Mouse (Mus musculus) embryonic stem cell, embryonic (primary cell): Measurements from ENCODE around the gene Igfbp4.

ENCODE experiments used
- CTCF ChIA-PET, 4 experiments: fragments of 300-600 bp in 2 of 4; fragments of 350-600 bp in 2 of 4; sonication (Branson Sonifier 250); formaldehyde crosslinking; loops; one replicate each; lab custom pipeline; 2022; ENCODE audit warnings: inconsistent platforms in 2 of 4; lab: Charles Lee
- POLR2A ChIA-PET, 4 experiments: fragments of 300-600 bp in 2 of 4; fragments of 350-600 bp in 2 of 4; sonication (Branson Sonifier 250); formaldehyde crosslinking; loops; one replicate each; lab custom pipeline; 2022; ENCODE audit warnings: antibody characterized with exemption in 4 of 4, inconsistent platforms in 1 of 4; lab: Charles Lee

The Igfbp4 gene

GRCm38 (mm10) chr11:99026899-99027440, 14.1 kb upstream of the Igfbp4 start:
- ChIA-PET POLR2A (interaction anchor here in 2 of 4 experiments (0.6 to 4.1 kb wide), 5 partner anchors 8 to 48 kb away, joined by 3 to 57 read pairs (median 3); no protein-coding TSS in a partner anchor), CTCF (interaction anchor here in 3 of 4 experiments (0.6 to 2.1 kb wide), 4 partner anchors 84 to 1705 kb away, joined by 3 to 6 read pairs (median 4); no protein-coding TSS in a partner anchor)

DNA sequence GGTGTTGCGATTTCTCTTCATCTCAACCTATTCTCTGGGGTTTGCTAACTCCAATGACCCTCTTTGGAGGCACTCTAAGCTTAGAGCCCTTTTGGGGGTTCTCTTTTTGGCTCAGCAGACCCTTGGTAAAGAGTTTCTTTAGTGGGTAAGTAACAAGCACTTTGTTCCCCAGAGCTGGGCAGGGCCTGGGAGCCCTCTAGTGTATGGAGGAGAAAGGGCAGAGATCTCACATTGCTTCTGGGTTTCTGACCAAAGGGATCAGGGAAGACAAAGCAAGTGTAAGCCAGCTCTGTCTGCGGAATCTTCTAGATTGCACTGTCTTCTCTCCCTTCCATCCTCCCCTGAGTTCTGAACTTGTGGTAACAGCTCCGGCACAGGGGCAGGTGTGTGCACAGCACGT, 5.7 kb upstream of the Igfbp4 start:
- CTCF ChIA-PET: interaction anchor here (0.5 to 1.6 kb wide), 35 partner anchors 9 to 1724 kb away, joined by 3 to 8 read pairs (median 3); partner anchors contain the start of genes Kcnh4 (in 1 of the 4), Nkiras2 (in 1 of the 4) and Top2a (in 1 of the 4)
- POLR2A ChIA-PET: interaction anchor here in 3 of 4 experiments (0.6 to 3.3 kb wide), 20 partner anchors 8 to 295 kb away, joined by 3 to 16 read pairs (median 4); partner anchors contain the start of genes Top2a (in 3 of the 3) and Thra (in 1 of the 3)

- CTCF ChIA-PET: interaction anchor here (0.6 to 1.6 kb wide), 17 partner anchors 12 to 1284 kb away, joined by 3 to 8 read pairs (median 3); partner anchors contain the start of genes Cdc6 (in 1 of the 4) and Top2a (in 1 of the 4)
- POLR2A ChIA-PET: interaction anchor here (0.5 to 3.3 kb wide), 16 partner anchors 10 to 118 kb away, joined by 3 to 16 read pairs (median 4); partner anchors contain the start of gene Top2a (in 2 of the 4)
Observed at GRCm38 (mm10) chr11:99036254-99036653, 4.8 kb upstream of the Igfbp4 start.

DNA sequence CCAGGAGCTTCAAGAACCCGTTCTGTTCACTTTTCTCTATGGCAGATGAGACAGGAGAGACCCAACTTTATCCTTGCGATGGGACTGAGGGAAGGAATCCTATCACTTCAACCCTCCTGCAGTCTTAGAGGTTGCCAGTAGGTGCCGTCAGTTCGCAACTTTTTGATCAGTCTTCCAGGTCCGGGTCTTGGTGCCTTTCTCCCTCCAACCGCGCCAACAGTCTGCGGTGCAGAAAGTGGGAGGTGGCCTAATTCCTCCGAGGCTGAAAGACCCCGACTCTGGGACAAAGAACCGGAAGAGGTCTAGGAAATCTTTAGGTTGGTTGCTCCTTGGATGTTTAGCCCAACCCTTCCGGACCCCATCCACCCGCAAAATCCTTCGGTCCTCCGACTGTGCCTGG, 1.3 kb upstream of the Igfbp4 start:
- CTCF ChIA-PET: interaction anchor here in 2 of 4 experiments (0.7 to 2.2 kb wide), 6 partner anchors 26 to 84 kb away, joined by 3 to 6 read pairs (median 4); no protein-coding TSS in a partner anchor
- POLR2A ChIA-PET: interaction anchor here in 1 of 4 experiments (1.1 kb wide), 2 partner anchors 9 to 99 kb away, joined by 3 read pairs; no protein-coding TSS in a partner anchor

DNA sequence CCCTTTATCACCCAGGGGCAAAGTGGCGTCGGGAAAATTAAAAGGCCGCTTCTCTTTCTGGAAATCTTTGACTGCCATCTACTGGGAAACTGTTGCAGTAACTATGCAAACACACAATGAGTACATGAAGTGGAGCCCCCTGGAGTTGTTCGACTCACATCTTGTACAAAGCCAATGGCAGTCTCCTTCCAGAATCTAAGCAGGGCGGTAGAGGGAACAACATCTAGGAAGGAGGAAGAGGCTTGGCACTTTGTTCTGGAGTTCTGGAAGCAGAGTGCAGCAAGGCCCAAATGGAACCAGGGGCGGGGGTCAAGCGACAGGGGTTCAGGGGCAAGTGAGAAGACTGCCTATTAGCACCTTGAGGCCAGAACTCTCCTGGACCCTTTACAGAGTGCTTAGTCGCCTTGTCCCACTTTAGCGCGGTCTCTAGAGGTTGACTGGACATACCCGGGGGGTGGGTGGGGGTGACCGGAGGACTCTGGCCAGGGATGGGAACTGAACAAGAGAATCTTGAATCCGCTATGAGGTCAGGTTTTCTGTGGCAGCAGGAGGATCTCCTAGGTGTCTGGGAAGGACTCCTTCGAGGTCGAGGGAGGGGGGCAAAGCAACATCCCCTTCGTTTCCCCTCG, 584 bp upstream of the Igfbp4 start:
- CTCF ChIA-PET: interaction anchor here (0.8 to 1.9 kb wide), 9 partner anchors 22 to 91 kb away, joined by 3 to 13 read pairs (median 6); no protein-coding TSS in a partner anchor
- POLR2A ChIA-PET: interaction anchor here in 1 of 4 experiments (1.0 to 1.3 kb wide), 3 partner anchors 10 to 22 kb away, joined by 3 to 6 read pairs (median 4); no protein-coding TSS in a partner anchor

DNA sequence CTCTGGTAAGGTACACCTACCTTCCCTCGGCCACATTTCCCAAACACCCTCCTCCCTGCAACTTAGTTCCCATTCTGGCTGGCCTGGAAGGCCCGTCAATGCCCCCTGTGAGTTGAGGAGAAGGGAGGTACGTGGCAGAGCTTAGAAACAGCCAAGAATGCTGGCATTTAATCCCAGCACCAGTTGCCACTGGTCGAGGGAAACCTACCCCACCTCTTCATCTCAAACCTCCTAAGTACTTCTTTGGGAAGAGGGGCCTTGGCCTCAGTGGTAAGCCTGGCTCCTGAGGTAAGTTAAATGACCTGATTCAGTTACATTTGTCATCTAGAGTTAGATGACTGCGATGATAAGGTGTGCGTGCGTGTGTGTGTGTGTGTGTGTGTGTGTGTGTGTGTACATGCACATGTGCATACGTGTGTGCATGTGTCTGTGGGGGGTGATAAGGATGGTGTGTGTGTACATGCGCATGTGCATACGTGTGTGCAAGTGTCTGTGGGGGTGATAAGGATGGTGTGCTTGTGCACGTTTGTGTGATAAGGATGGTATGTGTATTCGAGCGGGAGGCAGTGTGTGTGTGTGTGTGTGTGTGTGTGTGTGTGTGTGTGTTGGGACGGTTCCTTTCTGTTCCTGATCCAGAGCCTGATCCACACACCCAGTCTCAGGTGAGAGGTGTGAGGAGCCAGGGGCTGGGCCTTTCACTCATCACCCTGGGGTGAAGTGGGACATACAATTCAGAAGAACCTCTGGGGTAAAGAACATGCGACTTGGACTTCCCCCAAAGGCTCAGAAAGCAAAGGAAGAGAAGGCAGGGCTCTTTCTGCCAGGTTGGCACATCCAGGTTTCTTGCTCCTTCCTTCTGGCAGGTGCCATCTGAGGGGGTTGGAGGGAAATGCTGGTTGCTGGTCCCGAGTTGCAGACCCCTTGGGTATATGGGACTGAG, 1.1 kb downstream of the Igfbp4 start:
- ChIA-PET POLR2A (interaction anchor here in 3 of 4 experiments (0.6 to 4.0 kb wide), 13 partner anchors 8 to 79 kb away, joined by 3 to 32 read pairs (median 3); partner anchors contain the start of gene Top2a (in 2 of the 3)), CTCF (interaction anchor here (0.6 to 1.8 kb wide), 16 partner anchors 9 to 307 kb away, joined by 3 to 13 read pairs (median 5); no protein-coding TSS in a partner anchor)

- POLR2A ChIA-PET: interaction anchor here in 3 of 4 experiments (0.5 to 4.0 kb wide), 8 partner anchors 8 to 170 kb away, joined by 3 to 32 read pairs (median 3); partner anchors contain the start of gene Top2a (in 1 of the 3)
- CTCF ChIA-PET: interaction anchor here in 3 of 4 experiments (0.6 to 1.7 kb wide), 5 partner anchors 23 to 83 kb away, joined by 3 to 8 read pairs (median 7); no protein-coding TSS in a partner anchor
Observed at GRCm38 (mm10) chr11:99042834-99043431, 1.9 kb downstream of the Igfbp4 start.

DNA sequence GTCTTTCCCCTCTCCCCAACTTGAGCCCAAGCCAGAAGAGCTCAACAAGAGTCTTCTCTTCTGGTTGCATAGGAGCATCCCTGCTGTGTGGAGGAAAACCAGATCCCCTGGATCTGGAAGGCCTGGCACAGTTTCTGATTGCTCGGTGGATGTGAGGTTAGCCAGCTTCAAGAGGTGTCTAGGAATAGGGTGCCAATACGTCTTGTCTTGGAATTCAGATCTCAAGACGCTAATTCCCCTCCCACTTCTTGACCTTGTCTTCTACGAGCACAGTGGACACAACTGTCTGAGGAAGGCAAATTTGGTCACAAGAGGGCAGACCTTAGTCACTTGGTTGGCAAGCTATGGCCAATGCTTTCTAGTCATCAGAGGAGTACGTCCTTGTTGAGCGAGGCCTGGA, 2.6 kb downstream of the Igfbp4 start:
- CTCF ChIA-PET: interaction anchor here in 3 of 4 experiments (0.6 to 1.7 kb wide), 6 partner anchors 22 to 88 kb away, joined by 3 to 8 read pairs (median 6); no protein-coding TSS in a partner anchor
- POLR2A ChIA-PET: interaction anchor here (0.5 to 4.0 kb wide), 12 partner anchors 8 to 171 kb away, joined by 3 to 32 read pairs (median 3); partner anchors contain the start of gene Top2a (in 2 of the 4)

DNA sequence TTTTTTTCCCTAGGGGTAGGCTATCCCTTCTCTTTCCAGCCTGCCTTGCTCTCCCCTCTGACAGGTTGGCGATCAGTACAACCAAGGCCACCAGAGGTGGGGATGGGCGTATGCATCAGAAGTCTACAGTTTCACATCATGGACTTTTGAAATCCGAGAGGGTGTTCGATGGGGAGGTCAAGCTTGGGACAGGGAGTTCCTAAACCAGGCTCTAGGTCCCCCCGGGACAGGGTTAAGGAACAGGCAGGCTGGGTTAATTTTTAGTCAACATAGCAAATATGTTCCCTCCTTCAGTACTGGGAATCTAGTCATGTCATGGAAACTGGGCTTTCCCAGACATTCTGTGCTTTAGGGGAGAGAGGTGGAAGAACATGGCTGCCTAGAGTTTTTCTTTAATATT, 3.3 kb downstream of the Igfbp4 start:
- POLR2A ChIA-PET: interaction anchor here in 3 of 4 experiments (0.6 to 4.0 kb wide), 6 partner anchors 9 to 1473 kb away, joined by 3 to 32 read pairs (median 3); no protein-coding TSS in a partner anchor
- CTCF ChIA-PET: interaction anchor here (1.1 to 1.7 kb wide), 6 partner anchors 21 to 87 kb away, joined by 3 to 8 read pairs (median 6); no protein-coding TSS in a partner anchor

DNA sequence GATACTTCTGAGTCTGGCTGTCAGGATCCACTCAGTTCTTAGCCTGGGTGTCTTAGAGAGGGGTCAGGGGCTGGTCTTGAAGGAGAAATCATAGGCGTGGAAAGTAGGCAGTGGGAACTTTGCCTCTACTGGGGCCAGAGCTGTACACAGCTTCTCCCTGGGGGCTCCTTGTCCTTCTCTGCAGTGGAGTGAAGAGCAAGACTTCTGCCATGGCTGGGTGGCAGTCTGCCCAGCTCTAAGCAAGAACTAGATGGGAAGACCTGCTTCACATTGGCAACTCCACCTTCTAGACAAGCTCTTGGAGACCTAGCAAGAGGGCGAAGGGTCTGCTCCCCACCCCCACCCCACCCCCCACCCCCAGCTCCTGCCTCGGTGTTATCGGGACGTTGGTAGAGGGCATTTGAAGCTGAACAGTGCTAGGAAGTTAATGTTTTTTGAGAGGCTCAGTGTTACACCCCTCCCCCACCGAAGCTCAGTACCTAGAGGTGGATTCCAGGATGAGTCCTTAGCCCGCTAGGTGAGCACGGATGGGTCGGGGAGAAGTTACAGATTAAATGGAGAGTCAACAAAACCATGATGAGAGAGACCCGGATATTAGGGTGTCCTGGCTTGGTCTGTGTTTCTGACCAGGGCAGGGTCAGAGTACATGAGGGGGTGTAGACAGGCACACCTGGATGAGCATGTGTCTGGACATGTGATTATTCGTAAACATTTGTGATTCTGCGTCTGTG, 4.3 kb downstream of the Igfbp4 start:
- ChIA-PET POLR2A (interaction anchor here in 3 of 4 experiments (0.6 to 4.0 kb wide), 13 partner anchors 10 to 1887 kb away, joined by 3 to 32 read pairs (median 4); partner anchors contain the start of gene Top2a (in 1 of the 3)), CTCF (interaction anchor here (0.5 to 2.5 kb wide), 8 partner anchors 20 to 65 kb away, joined by 3 to 13 read pairs (median 4); no protein-coding TSS in a partner anchor)

GRCm38 (mm10) chr11:99047120-99047519, 6.1 kb downstream of the Igfbp4 start:
- ChIA-PET POLR2A (interaction anchor here (0.7 to 1.9 kb wide), 6 partner anchors 11 to 1333 kb away, joined by 4 to 7 read pairs (median 4); no protein-coding TSS in a partner anchor), CTCF (interaction anchor here in 1 of 4 experiments (2.5 kb wide), 1 partner anchor 18 kb away, joined by 13 read pairs; no protein-coding TSS in a partner anchor)

- POLR2A ChIA-PET: interaction anchor here in 2 of 4 experiments (1.1 to 1.7 kb wide), 3 partner anchors 12 to 14 kb away, joined by 4 read pairs; no protein-coding TSS in a partner anchor
- CTCF ChIA-PET: interaction anchor here in 2 of 4 experiments (0.9 to 2.5 kb wide), 3 partner anchors 18 to 131 kb away, joined by 3 to 13 read pairs (median 8); no protein-coding TSS in a partner anchor
Observed at GRCm38 (mm10) chr11:99047643-99048042, 6.6 kb downstream of the Igfbp4 start.

- CTCF ChIA-PET: interaction anchor here in 3 of 4 experiments (0.6 to 3.8 kb wide), 8 partner anchors 10 to 322 kb away, joined by 3 to 25 read pairs (median 5); no protein-coding TSS in a partner anchor
- POLR2A ChIA-PET: interaction anchor here (0.6 to 1.4 kb wide), 9 partner anchors 9 to 1864 kb away, joined by 3 to 6 read pairs (median 3); partner anchors contain the start of gene Top2a (in 1 of the 4)
Observed at GRCm38 (mm10) chr11:99055143-99055542, 14.1 kb downstream of the Igfbp4 start.

DNA sequence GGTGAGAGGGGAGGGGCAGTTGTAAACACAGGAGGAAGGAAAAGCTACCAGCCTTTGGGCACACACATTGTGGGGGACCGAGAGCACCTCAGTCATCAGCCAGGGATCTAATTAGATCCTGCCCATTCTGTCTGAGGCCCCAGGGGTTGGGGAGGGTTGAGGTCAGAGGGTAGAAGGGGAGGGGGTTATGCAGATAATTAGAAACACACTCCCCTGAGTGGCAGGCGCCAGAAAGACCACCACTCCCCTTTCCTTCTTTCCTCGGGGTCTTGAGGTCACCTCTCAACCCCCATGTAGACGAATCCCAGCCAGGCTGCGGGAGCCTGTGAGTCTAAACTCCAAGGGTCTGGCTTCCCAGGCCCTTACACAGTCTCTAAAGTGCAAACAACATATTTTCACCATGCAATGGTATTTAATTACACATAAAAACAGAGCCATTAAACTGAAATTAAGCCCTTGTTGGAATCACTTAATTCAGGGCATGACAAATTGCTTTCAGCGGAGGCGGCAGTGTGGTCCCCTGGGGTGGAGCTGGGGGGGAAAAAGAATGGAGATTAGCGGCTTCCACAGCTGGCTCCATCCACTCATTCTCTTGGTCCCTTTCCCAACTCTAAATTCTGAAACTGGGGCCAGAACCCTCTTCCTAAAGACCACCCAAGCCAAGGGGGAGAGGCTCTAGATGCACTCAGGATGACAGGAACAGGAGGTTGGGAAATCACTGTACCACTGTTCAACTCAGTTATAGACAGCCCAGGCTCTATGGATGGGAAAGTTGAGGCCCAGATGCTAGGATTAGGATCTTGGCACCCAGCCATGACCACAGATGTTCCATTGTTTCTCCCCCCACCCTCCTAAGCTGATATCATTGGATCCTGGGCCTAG, 14.8 kb downstream of the Igfbp4 start:
- POLR2A ChIA-PET: interaction anchor here in 3 of 4 experiments (0.6 to 1.4 kb wide), 7 partner anchors 10 to 1864 kb away, joined by 3 to 6 read pairs (median 3); partner anchors contain the start of gene Top2a (in 1 of the 3)
- CTCF ChIA-PET: interaction anchor here in 3 of 4 experiments (0.6 to 3.8 kb wide), 8 partner anchors 10 to 321 kb away, joined by 3 to 25 read pairs (median 5); no protein-coding TSS in a partner anchor
